Mouse (Mus musculus) forebrain, embryonic 13.5 days (tissue): ENCODE data around the gene Gm5788. TPM values are rescaled to one million over a fixed set of nuclear protein-coding genes. Genes with fewer than 3 reads are reported as not detected.

Experiments
- ATAC-seq: fragments of 200-750 bp; cut with Nextera tagmentation; 2 replicates; pipeline ENCODE4 v1.8.0; 2017
- H3K27ac ChIP-seq: fragments of 300-500 bp; sonication (generic); 2 replicates; pipeline ENCODE4 v1.5.1; 2015; ENCODE audit warnings: inconsistent platforms, mild to moderate bottlenecking, moderate library complexity
- H3K27me3 ChIP-seq: fragments of 300-500 bp; sonication (generic); 2 replicates; pipeline ENCODE4 v1.6.1; 2015; ENCODE audit warnings: mild to moderate bottlenecking, inconsistent platforms
- H3K36me3 ChIP-seq: fragments of 300-500 bp; sonication (generic); 2 replicates; pipeline ENCODE4 v1.6.1; 2015; ENCODE audit warnings: mild to moderate bottlenecking, inconsistent platforms; ENCODE audit not compliant: poor library complexity, severe bottlenecking
- H3K4me1 ChIP-seq: fragments of 300-500 bp; sonication (generic); 2 replicates; pipeline ENCODE4 v1.6.1; 2015; ENCODE audit warnings: inconsistent platforms
- H3K4me2 ChIP-seq: fragments of 300-500 bp; sonication (generic); 2 replicates; pipeline ENCODE4 v1.6.1; 2015; ENCODE audit warnings: inconsistent platforms, mild to moderate bottlenecking, moderate library complexity
- H3K4me3 ChIP-seq: fragments of 300-500 bp; sonication (generic); 2 replicates; pipeline ENCODE4 v1.5.1; 2015; ENCODE audit warnings: mild to moderate bottlenecking, inconsistent platforms
- H3K9ac ChIP-seq: fragments of 300-500 bp; sonication (generic); 2 replicates; pipeline ENCODE4 v1.6.1; 2015; ENCODE audit warnings: mild to moderate bottlenecking, inconsistent platforms
- H3K9me3 ChIP-seq: fragments of 300-500 bp; sonication (generic); replicated peaks from 2 replicates; pipeline ENCODE4 v1.6.1; 2016; ENCODE audit warnings: inconsistent platforms
- whole genome bisulfite sequencing: fragments of 180-500 bp; shearing (Covaris S2); methylation state at CpG from one replicate; pipeline ENCODE4 v1.1.7; 2015; 5-methylcytosine and 5-hydroxymethylcytosine counted together
- polyA plus RNA-seq: library from polyadenylated mRNA; unstranded; fragments of >200 nt; fragmentation: Nextera tagmentation; extraction: Ambion mirVana; gene quantifications from 2 replicates; pipeline ENCODE4 v1.2.1, GENCODE M21; 2015

The Gm5788 gene
- polyA plus RNA-seq, 1 experiment from 2014 or later, result not detected

- no peaks in the 10 kb centered on the region for H3K27me3 ChIP-seq
- H3K4me3 ChIP-seq, result no peak overlapping the region
- 87% methylated on average over 3 of the region's 3 CpGs for WGBS
- H3K9me3 ChIP-seq, result no peaks in the 10 kb centered on the region
- no peak overlapping the region for H3K27ac ChIP-seq
- H3K4me2 ChIP-seq, result no peak overlapping the region
- no peak overlapping the region for H3K9ac ChIP-seq
- ATAC-seq, result no peak
- no peaks in the 10 kb centered on the region for H3K36me3 ChIP-seq
- no peaks in the 10 kb centered on the region for H3K4me1 ChIP-seq
Measured at GRCm38 (mm10) chr12:87543927-87544326, 49.4 kb downstream of the Gm5788 start.

Other genes starting within 250 kb of the Gm5788 start
- 68.8 and 73.3 TPM in 2 replicates for gene Vipas39, start 228.5 kb upstream of the Gm5788 start, polyA plus RNA-seq
- 216 and 228 TPM in 2 replicates for gene Ahsa1, start 228.2 kb upstream of the Gm5788 start, polyA plus RNA-seq
- gene Ism2, start 195.0 kb upstream of the Gm5788 start, polyA plus RNA-seq, result 1.5 and 2.6 TPM in 2 replicates
- gene Sptlc2, start 106.4 kb upstream of the Gm5788 start, polyA plus RNA-seq, result 50.1 and 50.6 TPM in 2 replicates
- gene Slirp, start 50.8 kb upstream of the Gm5788 start, polyA plus RNA-seq, result 327 and 345 TPM in 2 replicates
- gene Alkbh1, start 50.7 kb upstream of the Gm5788 start, polyA plus RNA-seq, result 47.2 and 56.5 TPM in 2 replicates
- gene Snw1, start 22.4 kb upstream of the Gm5788 start, polyA plus RNA-seq, result 146 and 151 TPM in 2 replicates
- gene Gm8300, start 19.6 kb downstream of the Gm5788 start, polyA plus RNA-seq, result not detected in 2 replicates
- gene Oog1, start 108.0 kb downstream of the Gm5788 start, polyA plus RNA-seq, result not detected in 2 replicates
- not detected in 2 replicates for gene Gm4027, start 124.1 kb downstream of the Gm5788 start, polyA plus RNA-seq
- gene Gm16381, start 149.9 kb downstream of the Gm5788 start, polyA plus RNA-seq, result not detected in 2 replicates